Mouse (Mus musculus) mesoderm, embryonic 11.5 days (tissue): ENCODE measurements around the gene Rasgef1b.

Source experiments
- DNase-seq: peaks from one replicate; pipeline ENCODE4 v3.0.0-alpha.2; 2012; ENCODE audit warnings: low read depth, low spot score

Gene Rasgef1b

DNA sequence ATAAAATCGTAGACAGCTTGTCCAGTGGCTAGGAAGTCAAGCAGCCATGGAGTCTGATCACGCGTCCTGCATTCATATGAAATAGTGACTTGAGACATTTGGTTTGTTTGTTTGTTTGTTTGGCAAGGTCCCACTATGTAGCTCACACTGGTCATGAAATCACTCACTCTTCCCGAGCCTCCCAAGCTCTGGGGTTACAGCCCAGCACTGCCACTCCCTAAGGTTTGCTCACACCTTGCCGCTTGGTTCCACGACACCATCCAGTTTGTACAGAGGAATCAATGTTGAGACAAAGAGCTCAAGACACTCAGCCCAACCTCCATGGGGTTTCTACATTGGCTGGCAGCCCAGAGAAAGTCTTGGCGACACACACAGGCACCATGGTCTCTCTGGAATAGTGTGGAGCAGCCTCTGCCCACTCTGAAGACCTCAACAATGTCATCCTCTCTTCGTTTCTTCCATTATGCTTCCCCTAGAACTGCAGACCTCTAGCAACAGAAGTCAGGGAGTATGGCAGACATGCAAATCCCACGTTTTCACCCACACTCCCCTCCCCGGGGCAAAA, 436.5 kb downstream of the Rasgef1b start:
- no peak for DNase-seq

DNA sequence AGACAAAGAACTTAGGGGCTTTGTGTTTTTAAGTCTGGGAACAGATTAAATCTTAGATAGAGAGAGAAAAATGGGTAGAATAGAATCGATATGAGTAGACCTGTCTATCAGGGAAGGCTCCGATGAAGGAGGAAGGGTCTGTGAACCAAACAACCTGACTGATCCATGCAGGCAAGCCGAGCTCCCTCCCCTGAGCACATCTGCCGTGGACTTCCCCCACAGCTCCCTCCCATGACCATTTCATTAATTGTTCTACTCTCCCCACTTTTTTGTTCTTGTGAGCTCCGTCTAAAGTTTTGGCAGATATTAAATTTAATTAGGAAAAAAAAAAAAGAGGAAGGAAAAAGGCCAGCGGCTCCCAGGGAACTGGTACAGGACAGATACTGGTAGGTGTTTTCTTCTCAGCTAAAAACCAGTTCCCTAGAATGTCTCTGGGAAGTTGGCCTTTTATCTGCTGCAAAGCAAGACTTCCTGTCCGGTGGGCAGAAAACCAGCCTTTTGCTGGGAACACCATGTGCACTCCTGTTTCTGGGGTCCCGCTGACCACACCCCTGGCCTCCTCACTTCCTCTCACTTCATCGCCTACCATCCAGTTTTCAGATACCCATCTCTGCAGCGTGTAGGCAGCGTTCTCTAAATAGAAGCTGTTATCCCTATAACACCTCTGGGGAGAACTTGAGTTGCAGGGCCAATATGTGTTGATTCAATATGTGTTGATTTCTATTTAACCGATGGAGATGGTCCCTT, 437.6 kb downstream of the Rasgef1b start:
- no peak for DNase-seq

DNA sequence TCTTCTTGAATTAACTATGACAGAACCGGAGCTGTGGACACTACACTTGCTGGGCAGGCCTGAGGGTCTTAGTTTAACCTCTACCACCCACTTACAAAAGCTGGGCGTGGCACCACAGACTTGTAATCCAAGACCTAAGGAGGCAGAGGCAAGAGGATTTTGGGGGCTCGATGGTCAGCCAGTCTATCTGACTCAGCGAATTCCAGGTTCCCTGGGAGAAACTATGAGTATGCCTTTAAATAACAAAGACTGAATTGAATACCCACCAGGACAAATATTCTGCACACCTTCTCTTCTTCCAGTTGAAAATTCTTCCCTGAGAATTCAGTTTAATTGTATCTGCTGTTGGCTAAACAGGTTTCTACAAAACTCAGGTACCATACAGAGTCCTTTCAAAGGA, 440.6 kb downstream of the Rasgef1b start:
- DNase-seq, result no peak

DNA sequence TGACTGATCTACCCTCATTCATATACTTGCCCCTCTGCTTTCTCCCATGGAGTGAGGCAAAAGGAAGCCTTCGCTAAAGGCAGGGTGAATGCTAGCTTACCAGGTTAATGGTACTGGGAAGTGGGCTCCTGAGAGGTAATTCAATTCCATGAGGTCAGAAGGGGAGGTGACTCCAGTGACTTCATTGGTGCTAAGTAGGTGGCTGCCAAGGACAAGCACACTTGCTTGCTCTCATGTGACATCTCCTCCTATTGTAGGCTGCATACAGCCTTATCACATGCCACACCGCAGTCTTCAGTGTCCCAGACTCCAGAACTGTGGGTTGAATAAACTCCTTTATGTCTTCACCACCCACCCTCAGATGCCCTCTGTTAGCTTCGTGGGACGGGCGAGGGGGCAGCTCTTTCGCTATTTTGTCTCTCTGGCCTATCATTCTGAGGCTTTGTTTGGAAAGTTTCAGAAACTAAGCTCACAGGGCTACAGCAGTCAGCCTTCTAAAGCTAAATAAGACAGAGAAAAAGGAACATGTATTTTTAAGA, 441.1 kb downstream of the Rasgef1b start:
- DNase-seq, result no peak

DNA sequence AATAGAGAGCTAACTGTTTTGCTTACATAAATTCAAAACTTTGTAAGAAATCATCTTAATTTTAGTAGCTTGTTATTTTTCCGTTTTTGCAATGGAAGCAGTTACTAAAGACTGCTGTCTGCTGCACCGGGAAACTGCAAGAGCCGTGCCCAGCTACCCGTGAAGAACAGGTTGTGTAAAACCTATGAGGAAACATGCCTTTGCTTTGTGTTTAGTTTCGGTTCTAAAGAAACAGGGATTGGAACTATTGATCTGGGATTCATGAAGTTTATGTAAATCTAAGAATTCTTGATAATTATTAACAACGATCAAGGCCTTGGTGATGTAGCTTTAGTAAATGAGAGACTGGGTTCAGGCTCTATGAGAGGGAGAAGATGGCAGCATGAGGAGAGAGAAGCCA, 442.3 kb downstream of the Rasgef1b start:
- no peak for DNase-seq

DNA sequence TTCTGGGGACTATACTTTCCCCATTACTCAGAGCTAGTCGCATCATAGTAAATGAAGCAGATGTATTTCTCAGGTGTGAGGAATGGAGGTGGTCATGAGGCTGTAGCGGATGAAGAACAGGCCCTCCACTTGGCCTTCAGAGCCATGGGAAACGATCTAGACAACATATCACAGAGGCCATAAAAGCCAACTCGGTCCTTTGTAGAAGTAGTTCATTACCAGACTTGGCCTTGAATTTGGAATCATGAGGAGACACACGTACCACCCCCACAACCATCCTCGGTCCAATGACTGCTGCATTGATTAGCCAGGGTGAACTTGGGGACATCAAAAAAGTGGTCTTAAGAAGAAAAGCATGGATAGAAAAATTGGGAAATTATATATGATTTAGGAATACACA, 442.8 kb downstream of the Rasgef1b start:
- DNase-seq, result no peak

DNA sequence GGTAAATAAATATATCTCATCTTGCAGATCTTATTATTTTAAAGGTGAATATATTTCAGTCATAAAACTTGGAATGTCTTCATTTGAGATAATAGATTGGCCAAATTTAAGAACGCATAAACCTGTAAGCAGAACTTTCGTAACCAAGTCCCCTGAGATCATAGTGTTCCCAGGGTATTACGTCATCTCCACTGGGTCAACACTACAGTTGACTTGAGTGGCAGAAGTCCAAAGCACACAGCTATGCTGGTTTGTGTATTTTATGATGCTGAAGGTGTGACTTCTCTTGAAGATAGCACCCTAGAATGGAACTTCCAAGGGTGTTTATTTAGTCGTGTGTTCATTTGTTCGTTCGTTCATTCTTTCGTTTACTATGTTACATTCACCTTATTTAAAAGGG, 444.5 kb downstream of the Rasgef1b start:
- no peak for DNase-seq

DNA sequence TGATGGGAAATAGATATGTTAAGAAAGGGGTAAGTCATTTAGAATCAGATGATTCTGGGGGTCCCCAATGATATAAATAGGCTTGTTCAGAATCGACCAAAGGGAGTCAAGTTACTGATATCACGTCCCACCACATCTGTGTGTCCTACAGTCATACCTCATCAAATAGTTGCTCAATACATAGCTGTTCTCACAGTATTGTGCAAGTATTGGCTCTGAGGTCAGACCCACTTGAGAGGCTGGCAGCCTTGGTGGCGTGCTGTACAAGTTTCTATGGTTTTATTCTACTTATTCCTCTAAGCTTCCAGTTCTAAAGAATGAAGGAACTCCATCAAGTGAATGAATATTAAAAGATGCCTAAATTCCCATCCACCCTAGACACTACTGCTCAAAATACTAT, 445.2 kb downstream of the Rasgef1b start:
- no peak for DNase-seq

DNA sequence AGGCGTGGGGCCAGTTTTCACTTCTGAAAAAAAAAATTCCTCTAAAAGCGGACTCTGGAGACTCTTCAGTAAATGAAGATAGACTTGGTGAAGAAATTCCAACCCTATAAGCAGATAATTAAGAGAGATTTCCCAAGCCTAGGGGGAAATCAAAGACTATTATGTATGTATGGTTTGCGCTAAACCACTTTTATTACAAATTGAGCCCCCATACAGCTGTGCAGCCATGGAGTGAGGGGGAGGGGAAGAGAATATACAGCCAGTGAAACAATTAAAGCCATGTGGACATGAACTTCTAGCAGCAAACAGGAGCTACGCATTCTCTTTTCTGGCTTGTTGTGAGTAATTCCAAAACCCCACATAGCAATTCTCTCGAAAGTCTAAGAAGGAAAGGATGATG, 448.3 kb downstream of the Rasgef1b start:
- DNase-seq, result no peak

DNA sequence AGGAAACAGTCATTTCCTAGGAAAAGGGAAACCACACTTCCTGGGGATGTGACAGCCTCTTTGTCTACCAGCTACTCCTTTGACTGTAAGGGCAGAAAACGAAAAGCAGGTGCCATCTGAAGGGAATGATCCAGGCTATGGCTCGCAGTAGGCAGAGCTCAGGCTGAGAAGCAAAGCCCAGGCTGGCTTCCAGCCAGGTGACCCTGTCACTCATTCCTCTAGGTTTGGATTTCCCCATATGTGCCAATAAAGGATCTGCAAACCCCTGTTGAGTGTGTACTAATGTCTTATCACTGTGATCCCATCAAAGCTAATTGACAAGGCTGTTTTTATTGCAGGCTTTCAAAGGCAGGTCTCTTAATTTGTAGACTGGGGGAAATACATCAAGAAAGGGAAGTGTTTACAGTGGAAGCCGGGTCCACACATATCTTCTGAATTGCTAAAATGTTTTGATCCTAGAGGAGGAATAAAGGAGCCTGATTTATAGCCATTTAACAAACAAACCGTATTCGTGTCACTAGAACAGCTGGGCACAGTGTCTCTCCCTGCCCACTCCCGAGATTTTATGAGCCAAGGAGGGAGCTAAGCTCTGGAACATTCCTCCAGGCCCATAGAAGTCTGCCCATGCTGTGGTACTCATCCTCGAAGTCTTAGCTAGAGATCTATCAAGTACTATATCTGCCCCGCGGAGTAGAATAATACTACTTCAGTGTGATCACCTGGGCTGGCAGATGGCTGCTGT, 449.7 kb downstream of the Rasgef1b start:
- DNase-seq, result peak; percentile 23

DNA sequence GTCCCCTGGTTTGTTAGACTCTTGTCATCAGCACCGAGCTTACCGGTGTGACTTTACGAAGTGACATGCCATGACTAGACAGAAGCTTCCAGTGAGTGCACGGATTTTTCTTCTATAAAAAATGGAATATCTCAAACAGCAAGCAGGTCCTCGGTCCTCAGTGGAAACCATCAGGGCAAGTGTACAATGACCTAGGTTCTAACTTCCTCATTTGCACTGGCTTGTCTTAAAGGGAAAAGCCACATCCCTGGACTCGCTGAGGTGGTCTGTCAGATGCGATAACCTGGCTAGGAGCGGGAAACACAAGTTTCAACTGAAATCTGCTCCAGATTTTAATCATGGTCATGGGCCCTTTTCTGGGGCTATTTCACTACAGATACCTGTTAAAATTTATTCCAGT, 450.5 kb downstream of the Rasgef1b start:
- no peak for DNase-seq

DNA sequence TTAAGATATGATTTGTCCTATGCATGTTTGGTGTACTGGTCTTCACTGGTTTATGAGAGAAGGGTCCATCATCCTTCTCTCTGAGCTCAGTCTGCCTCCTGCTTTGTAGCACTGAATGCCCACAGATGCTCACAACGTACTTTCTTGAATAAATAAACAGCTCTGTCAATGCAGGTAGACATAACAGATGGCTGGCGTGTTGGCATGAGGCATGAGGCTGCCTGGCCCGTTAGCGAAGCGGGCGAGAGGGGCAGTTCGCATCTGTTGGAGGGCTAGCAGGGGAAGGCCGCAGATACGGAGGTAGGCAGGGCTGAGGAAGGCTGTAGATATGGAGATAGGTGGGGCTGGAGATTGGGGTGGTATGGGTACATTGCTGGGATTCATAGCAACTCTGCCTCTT, 451.3 kb downstream of the Rasgef1b start:
- DNase-seq, result no peak

DNA sequence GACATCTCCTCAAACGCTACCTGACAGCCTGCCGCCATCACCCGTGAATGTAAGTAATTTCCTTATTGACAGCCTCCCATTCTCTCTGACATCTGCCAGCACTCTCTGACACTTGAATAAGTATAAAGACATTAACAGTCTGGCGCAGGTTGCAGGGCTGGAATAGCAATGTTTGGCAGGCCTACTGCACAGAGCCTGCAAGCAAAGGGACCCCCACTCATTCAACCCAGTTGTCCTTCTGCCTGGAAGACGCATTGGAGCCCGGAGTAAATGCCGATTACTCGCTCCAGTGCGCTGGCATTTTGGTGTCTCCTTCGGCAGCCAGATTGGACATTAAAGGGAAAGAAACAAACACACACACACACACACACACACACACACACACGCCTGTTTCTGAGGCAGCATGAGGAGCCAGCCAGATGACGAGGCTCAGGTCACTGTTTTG, 454.7 kb downstream of the Rasgef1b start:
- DNase-seq, result peak; percentile 13

DNA sequence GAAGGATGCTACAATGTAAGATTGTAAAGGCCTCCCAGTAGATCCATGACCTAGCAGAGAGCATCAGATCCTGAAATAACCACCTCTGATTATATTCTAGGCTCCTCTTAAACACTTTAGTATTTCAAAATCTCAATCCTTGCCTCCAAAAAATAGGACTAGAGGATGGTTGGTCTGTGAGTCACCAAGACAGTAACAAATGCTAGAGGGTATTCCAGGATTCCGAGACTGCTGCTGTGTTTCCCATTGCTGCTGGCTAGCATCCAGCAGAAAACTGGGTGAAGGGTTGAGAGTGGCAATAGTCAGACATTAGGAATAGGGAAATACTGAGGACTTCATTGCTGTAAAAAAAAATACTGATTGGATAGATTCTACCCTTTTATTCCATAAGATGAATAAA, 457.3 kb downstream of the Rasgef1b start:
- DNase-seq, result no peak

DNA sequence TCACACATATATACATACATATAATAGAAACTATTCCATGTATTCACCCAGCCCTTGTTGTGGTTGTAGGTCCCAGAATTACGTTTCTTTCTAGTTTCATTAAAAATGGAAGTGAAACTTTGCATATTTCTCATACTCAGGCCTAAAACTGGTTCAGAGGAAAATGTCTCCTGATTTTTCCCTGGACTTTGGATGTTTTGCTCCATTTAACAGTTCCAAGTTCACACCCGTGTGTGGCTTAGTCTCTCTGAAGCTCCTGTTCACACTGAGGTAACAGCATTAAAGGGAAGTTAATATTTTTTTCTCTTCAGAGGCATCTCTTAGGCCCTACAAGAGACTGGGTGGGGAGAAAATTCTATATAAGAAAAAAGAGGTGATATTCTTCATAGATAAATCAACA, 459.7 kb downstream of the Rasgef1b start:
- no peak for DNase-seq

DNA sequence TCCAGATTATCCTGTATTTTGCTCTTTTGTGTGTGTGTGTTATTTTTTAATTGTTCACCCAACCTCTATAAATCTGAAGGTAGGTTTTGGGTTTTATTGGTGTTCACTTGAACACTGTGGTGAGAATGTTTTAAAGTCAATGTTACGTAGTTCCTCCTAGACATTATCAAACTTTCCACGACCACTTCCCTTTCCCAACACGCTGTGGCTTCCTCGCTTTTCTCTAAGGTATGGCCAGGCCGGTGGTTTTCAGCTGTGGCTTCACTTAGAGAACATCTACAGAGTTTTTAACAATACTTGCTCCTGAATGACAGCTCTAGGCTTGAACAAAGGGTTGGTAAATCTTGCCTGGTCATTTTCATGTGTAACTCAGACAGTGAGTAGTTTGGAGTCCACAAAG, 461.5 kb downstream of the Rasgef1b start:
- DNase-seq, result no peak

DNA sequence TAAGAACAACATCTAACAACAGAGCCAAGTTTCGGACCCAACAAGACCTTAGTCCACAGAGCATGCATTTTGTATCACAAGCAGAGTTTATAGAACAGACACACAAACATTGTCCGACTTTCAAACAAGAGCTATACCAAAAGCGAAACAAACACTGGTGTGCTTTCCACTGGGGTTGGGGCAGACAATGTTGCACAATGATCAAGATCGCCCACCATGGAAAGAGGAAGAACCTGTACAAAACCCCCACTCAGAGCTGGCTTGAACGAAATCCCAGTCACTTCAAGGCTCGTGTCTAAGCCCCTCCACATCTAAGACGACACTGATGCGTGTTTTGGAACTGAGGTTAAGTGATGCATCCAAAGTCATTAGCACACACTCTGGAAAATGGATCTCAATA, 462.6 kb downstream of the Rasgef1b start:
- DNase-seq, result no peak

DNA sequence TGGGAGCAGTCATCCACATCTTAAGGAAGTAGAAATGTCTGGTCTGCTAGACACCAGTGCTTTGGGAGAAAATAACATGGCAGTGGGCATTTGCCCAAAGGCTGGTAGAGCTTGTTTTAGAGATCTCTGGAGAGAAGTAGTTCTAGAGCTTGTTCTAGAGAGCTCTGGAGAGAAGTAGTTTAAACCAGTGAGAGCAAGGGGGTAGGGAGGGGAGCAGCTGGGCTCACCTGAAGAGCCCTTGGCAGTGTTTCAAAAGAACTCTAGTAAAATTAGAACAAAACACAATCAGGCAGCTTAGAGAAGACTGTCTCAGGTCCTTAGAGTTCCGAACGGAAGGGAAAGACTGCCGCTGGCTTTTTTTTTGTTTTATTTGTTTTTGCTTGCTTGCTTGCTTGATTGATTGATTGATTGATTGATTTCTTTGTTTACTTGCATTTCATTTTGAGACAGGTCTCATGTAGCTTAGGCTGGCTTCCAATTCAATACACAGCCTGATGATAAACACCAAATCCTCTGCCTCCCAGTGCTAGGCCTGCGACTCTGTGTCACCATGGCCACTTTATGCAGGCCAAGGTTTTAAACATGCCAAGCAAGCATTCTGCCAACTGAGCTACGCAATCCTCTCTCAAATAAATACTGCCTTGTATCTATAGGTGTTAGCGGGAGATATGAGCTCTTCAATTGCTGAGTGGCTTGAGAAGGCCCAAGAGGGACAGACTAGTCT, 466.5 kb downstream of the Rasgef1b start:
- no peak for DNase-seq

DNA sequence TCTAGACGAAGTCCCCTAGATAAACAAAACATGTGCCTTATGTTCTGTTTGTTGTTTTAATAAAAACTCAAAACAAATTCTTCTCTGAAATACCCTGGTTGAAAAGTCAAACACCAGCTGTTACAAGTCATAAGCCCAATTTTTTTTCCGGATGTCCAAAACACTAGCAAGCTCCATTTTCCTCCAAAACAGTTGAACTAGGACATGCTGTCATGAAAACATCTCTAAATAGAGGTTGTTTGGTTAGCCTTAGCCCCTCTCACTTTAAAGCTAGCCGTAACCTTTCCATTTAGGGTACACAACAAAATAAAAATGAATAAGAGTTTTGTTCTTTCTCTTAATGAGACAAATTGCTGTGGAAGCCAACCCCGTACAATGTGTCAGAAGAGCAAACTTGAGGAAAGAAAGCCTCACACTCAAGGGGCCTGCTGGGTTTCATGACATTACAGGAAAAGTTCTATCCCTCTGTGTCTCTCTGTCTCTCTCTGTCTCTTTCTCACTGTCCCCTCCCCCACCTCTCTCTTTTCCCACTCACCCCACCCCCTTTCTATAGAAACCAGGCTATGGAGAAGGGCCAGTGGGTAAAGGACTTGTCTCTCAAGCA, 467.6 kb downstream of the Rasgef1b start:
- DNase-seq, result no peak

DNA sequence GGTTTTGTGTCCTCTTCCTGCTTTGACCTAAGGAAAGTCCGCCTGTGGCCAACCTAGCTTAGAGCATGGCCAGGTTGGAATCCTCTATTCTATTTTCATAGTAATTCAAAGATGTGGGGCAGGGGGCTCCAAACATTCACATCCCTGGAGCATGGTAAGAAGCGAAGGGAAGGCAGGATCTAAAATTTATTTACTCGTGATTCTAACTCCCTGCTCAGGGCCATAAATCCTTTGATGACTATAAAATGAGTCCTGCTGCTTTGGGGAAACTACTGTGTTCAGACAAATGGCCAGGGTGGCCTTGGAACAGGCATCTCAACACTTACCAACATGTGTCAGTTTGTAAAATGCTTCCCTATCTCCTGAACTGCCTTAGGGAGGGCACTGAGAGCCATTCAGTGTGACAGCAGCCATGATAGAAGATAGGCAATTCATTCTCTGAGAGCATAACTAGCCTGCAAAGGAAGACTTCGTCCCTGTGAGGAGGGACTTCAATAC, 470.8 kb downstream of the Rasgef1b start:
- DNase-seq, result no peak
